Mouse (Mus musculus) T-helper 2 cell (primary cell): ENCODE data around the gene Gnb4.

ENCODE experiments used
- in situ Hi-C: fragments of 300-600 bp; cut with MboI, MseI; formaldehyde crosslinking; loops from one replicate; pipeline ENCODE4 v1.15.1; 2025; ENCODE audit warnings: high pct_unique_total_duplicates

The Gnb4 gene

GRCm38 (mm10) chr3:32616331-32617052 lies at the start of gene Gnb4:
Gene Gnb4 (minus strand): TSS chr3:32616585.
- in situ Hi-C loops = no loop called here

- in situ Hi-C loops = no loop called here
These were observed 45.2 kb upstream of the Gnb4 start for GRCm38 (mm10) chr3:32661556-32661930.

- in situ Hi-C loops = no loop called here
These were observed 44.6 kb upstream of the Gnb4 start for GRCm38 (mm10) chr3:32660831-32661555.

- in situ Hi-C loops = no loop called here
These were observed 43.9 kb upstream of the Gnb4 start for GRCm38 (mm10) chr3:32660276-32660675.

- in situ Hi-C loops = no loop called here
These were observed 43.1 kb upstream of the Gnb4 start for GRCm38 (mm10) chr3:32659506-32659905.

- in situ Hi-C loops = no loop called here
These were observed 42.4 kb upstream of the Gnb4 start for GRCm38 (mm10) chr3:32658821-32659220.

GRCm38 (mm10) chr3:32658401-32658800 lies 42.0 kb upstream of the Gnb4 start:
- in situ Hi-C loops = no loop called here

GRCm38 (mm10) chr3:32656398-32656994 lies 40.1 kb upstream of the Gnb4 start:
- in situ Hi-C loops = no loop called here

GRCm38 (mm10) chr3:32655994-32656393 lies 39.6 kb upstream of the Gnb4 start:
- in situ Hi-C loops = no loop called here

- in situ Hi-C loops = no loop called here
These were observed 36.4 kb upstream of the Gnb4 start for GRCm38 (mm10) chr3:32652739-32653138.

GRCm38 (mm10) chr3:32649284-32649683 lies 32.9 kb upstream of the Gnb4 start:
- in situ Hi-C loops = no loop called here

- in situ Hi-C loops = no loop called here
These were observed 30.5 kb upstream of the Gnb4 start for GRCm38 (mm10) chr3:32646918-32647317.

GRCm38 (mm10) chr3:32644751-32645150 lies 28.4 kb upstream of the Gnb4 start:
- in situ Hi-C loops = no loop called here

GRCm38 (mm10) chr3:32642116-32642515 lies 25.7 kb upstream of the Gnb4 start:
- in situ Hi-C loops = no loop called here

- in situ Hi-C loops = no loop called here
These were observed 21.9 kb upstream of the Gnb4 start for GRCm38 (mm10) chr3:32638240-32638639.

GRCm38 (mm10) chr3:32632760-32633264 lies 16.4 kb upstream of the Gnb4 start:
- in situ Hi-C loops = no loop called here

- in situ Hi-C loops = no loop called here
These were observed 13.8 kb upstream of the Gnb4 start for GRCm38 (mm10) chr3:32630210-32630609.

- in situ Hi-C loops = no loop called here
These were observed 11.8 kb upstream of the Gnb4 start for GRCm38 (mm10) chr3:32628141-32628540.

- in situ Hi-C loops = no loop called here
These were observed 5.7 kb upstream of the Gnb4 start for GRCm38 (mm10) chr3:32622106-32622505.

- in situ Hi-C loops = no loop called here
These were observed 5.3 kb upstream of the Gnb4 start for GRCm38 (mm10) chr3:32621658-32622057.

- in situ Hi-C loops = no loop called here
These were observed 763 bp upstream of the Gnb4 start for GRCm38 (mm10) chr3:32617053-32617642.

GRCm38 (mm10) chr3:32616006-32616330 lies 417 bp downstream of the Gnb4 start:
- in situ Hi-C loops = no loop called here
